Mouse (Mus musculus) lung, adult 10 weeks (tissue): Measurements from ENCODE around the gene Gm21863. TPM values are rescaled to one million over a fixed set of nuclear protein-coding genes. Genes with fewer than 3 reads are reported as not detected.

ENCODE experiments used
- polyA plus RNA-seq: library from polyadenylated mRNA; stranded (reverse); fragments of 350-450 nt; fragmentation: Illumina TruSeq; extraction: RNeasy Lipid Tissue Mini Kit (QIAGEN cat#74804); gene quantifications from one replicate; pipeline ENCODE4 v1.2.3, GENCODE M21; 2014; ENCODE audit warnings: low read depth, low replicate concordance; ENCODE audit not compliant: insufficient read depth

Gm21863 gene
- polyA plus RNA-seq, result not detected

DNA sequence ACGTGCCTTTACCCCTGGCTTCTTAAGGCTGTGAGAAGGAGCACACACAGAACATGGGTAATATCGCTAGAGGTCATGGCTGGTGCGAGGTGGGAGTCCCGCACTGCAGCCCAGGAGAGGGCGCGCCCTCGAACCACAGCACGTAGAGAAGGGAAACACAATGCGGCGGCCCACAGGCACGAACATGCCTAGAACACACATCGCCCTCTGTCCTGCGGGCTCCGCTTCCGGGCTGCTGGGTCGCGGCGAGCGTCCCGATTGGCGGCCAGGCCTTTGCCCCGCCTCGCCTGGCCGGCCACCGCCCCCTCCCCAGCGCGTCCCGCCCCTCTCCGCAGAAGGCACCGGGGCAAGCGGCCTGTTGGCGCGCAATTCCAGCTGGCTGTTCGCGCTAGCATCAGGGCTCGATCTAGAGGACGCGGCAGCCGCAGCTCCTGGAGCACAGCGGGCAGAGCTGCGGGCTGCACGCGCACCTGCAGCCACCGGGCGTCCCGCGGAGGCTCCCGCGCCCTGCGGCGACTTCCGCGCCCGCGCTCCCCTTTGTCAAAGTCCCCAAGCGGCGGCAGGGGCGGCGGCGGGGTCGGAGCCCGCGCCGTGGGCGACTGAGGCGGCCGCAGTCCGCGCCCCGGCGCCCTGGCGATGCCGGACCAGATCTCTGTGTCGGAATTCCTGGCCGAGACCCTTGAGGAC lies at the start of gene Gm21863:
TSS of gene Gm21863 (plus strand) at position 637 of the 687 bp plus-strand sequence.

